Mouse (Mus musculus) heart, embryonic 11.5 days (tissue): ENCODE measurements at regions not wholly inside any gene's neighbourhood (a gene's known extent, or its start where the extent isn't known, plus 50 kb on each side); places are given as distances from the start of the nearest gene placed in this dataset.

Experiments used
- ATAC-seq: fragments of 200-750 bp; cut with Nextera tagmentation; replicated peaks from 2 replicates; pipeline ENCODE4 v1.8.0; 2017; ENCODE audit warnings: moderate library complexity; ENCODE audit not compliant: insufficient number of reproducible peaks, low FRiP score, low TSS enrichment
- H3K27ac ChIP-seq: fragments of 300-500 bp; sonication (generic); 2 replicates; pipeline ENCODE4 v1.5.1; 2014; ENCODE audit warnings: mild to moderate bottlenecking, low read depth, low read length
- H3K27me3 ChIP-seq: fragments of 300-500 bp; sonication (generic); 2 replicates; pipeline ENCODE4 v1.6.1; 2014; ENCODE audit warnings: mild to moderate bottlenecking, low read length, mixed read lengths; ENCODE audit not compliant: control insufficient read depth, insufficient read depth
- H3K36me3 ChIP-seq: fragments of 300-500 bp; sonication (generic); 2 replicates; pipeline ENCODE4 v1.6.1; 2014; ENCODE audit warnings: mild to moderate bottlenecking, low read length, moderate library complexity, mixed read lengths; ENCODE audit not compliant: control insufficient read depth, insufficient read depth
- H3K4me1 ChIP-seq: fragments of 300-500 bp; sonication (generic); 2 replicates; pipeline ENCODE4 v1.6.1; 2014; ENCODE audit warnings: low read length; ENCODE audit not compliant: control insufficient read depth, insufficient read depth
- H3K4me2 ChIP-seq: fragments of 300-500 bp; sonication (generic); 2 replicates; pipeline ENCODE4 v1.6.1; 2014; ENCODE audit warnings: mild to moderate bottlenecking, moderate library complexity
- H3K4me3 ChIP-seq: fragments of 300-500 bp; sonication (generic); 2 replicates; pipeline ENCODE4 v1.5.1; 2014; ENCODE audit warnings: low read depth, low read length
- H3K9ac ChIP-seq: fragments of 300-500 bp; sonication (generic); 2 replicates; pipeline ENCODE4 v1.6.1; 2014; ENCODE audit warnings: mild to moderate bottlenecking, low read depth, low read length, moderate library complexity
- H3K9me3 ChIP-seq: fragments of 300-500 bp; sonication (generic); replicated peaks from 2 replicates; pipeline ENCODE4 v1.6.1; 2016; ENCODE audit warnings: low read length; ENCODE audit not compliant: control insufficient read depth
- WGBS: fragments of 180-500 bp; shearing (Covaris S2); extraction: QIAGEN DNeasy Blood & Tissue Kit; methylation state at CpG from one replicate; pipeline ENCODE4 v1.1.7; 2014; ENCODE audit not compliant: insufficient replicate concordance; 5-methylcytosine and 5-hydroxymethylcytosine counted together

DNA sequence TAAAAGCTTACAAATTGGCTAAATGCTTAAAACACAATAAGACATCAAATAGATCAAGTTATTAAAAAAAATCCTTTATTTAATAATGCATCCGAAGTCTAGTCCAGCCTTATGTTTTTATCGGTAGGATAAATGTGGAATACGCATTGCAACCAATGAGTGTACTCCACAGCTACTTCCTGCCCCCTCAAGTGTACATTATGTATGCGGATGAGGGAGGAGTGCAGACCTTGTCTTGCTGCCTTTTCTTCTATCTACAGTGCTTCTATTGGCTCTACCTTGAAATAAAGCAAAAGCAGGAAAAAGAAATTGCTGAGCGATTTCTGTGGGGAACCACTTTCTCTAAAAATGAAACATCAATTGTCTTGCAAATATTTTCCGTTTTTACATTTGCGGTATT is 100.5 kb upstream of the Sash1 start:
- 85% methylated on average over 7 of the region's 7 CpGs for WGBS
- no peak for ATAC-seq
- no peaks in the 10 kb centered on the region for H3K4me1 ChIP-seq
- H3K9me3 ChIP-seq = no peaks in the 10 kb centered on the region
- no peaks in the 10 kb centered on the region for H3K27me3 ChIP-seq
- H3K4me3 ChIP-seq = no peak overlapping the region
- H3K36me3 ChIP-seq = no peaks in the 10 kb centered on the region
- H3K27ac ChIP-seq = no peak overlapping the region
- H3K4me2 ChIP-seq = no peak overlapping the region
- no peak overlapping the region for H3K9ac ChIP-seq

DNA sequence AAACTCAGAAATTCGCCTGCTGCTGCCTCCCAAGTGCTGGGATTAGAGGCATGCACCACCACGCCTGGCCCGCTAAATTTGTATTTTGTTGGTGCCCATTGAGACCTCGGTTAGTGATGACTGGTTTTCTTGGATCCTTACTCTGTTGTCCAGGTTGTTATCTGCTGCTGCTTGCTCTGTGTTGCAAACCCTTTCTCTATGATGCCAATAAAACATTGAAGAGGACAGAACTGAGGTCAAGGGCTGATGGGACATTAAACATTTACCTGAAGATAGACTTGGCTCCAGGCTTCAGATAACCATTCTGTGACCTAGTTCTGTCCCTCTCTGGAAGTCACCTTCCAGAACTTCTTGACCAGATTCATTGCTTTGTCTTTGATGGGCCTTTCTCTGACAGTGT is 97.5 kb upstream of the Sash1 start:
- no peaks in the 10 kb centered on the region for H3K9me3 ChIP-seq
- no peaks in the 10 kb centered on the region for H3K4me1 ChIP-seq
- WGBS = 80% methylated on average over 4 of the region's 4 CpGs
- no peak overlapping the region for H3K9ac ChIP-seq
- no peak overlapping the region for H3K27ac ChIP-seq
- no peak overlapping the region for H3K4me3 ChIP-seq
- H3K27me3 ChIP-seq = no peaks in the 10 kb centered on the region
- no peaks in the 10 kb centered on the region for H3K36me3 ChIP-seq
- no peak overlapping the region for H3K4me2 ChIP-seq
- ATAC-seq = no peak

DNA sequence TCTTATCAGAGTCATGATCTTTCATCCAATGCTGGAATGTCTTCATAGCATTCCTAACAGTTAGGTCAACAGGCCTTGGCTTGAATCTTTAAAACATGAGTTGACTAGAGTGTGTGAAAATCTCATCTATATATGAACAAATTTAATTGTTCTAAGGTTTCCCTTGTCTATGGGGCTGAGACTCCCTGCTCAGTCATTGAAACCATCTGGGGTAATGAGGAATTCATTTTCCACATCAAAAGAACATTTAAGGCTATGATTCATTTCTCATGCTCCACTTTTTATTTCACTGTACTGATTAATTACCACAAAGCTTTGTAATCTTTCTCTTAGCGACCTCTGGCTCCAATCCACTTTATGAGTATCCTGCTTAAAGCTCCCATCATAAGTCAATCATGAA is 94.7 kb upstream of the Sash1 start:
- H3K36me3 ChIP-seq = no peaks in the 10 kb centered on the region
- no peak for ATAC-seq
- no peak overlapping the region for H3K27ac ChIP-seq
- no peak overlapping the region for H3K9ac ChIP-seq
- H3K27me3 ChIP-seq = no peaks in the 10 kb centered on the region
- no peaks in the 10 kb centered on the region for H3K4me1 ChIP-seq
- no peaks in the 10 kb centered on the region for H3K9me3 ChIP-seq
- H3K4me2 ChIP-seq = no peak overlapping the region
- 83% methylated on average over 1 of the region's 1 CpGs for WGBS
- no peak overlapping the region for H3K4me3 ChIP-seq

DNA sequence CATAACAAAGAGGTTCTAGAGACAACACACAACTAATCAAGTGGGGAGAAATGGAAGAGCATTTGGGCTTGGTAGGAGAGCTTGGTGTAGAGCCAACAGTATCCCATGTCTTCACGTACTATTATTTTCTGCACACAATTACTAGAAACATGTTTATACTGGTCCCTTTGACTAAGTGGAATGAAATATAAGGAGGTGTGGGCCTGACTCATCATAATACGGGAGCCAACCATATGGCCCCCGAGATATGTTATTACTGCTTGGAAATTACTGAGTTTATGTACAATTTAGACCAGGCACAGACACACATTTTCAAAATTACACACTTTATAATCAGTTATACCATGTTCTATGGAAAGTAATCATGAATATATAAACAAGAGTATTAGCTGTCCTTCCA is 92.7 kb upstream of the Sash1 start:
- Histone ChIP-seq H3K27ac (no peak overlapping the region), H3K27me3 (no peaks in the 10 kb centered on the region), H3K4me1 (no peaks in the 10 kb centered on the region), H3K36me3 (no peaks in the 10 kb centered on the region), H3K9ac (no peak overlapping the region), H3K4me3 (no peak overlapping the region), H3K4me2 (no peak overlapping the region), H3K9me3 (no peaks in the 10 kb centered on the region)
- ATAC-seq = no peak
- WGBS = 90% methylated on average over 3 of the region's 3 CpGs

DNA sequence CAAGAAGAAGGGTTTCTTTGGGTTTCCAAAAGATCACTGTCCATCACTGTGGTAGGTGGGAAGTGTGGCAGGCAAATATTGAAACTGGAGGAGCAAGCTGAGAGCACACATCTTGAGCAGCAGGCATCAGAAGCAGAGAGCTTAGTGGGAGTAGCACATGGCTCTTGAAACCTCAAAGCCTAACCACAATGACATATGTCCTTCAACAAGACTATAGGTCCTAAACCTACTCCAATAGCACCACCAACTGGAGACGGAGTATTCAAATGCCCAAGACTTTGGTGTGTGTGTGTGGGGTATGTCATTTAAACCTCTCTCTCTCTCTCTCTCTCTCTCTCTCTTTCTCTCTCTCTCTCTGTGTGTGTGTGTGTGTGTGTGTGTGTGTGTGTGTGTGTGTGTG is 88.1 kb upstream of the Sash1 start:
- Histone ChIP-seq H3K27me3 (no peaks in the 10 kb centered on the region), H3K4me3 (no peak overlapping the region), H3K36me3 (no peaks in the 10 kb centered on the region), H3K9ac (no peak overlapping the region), H3K27ac (no peak overlapping the region), H3K4me2 (no peak overlapping the region), H3K4me1 (peaks cover 6% of the 10 kb centered on the region), H3K9me3 (no peaks in the 10 kb centered on the region)
- WGBS = 40% methylated on average over 1 of the region's 1 CpGs
- ATAC-seq = no peak

DNA sequence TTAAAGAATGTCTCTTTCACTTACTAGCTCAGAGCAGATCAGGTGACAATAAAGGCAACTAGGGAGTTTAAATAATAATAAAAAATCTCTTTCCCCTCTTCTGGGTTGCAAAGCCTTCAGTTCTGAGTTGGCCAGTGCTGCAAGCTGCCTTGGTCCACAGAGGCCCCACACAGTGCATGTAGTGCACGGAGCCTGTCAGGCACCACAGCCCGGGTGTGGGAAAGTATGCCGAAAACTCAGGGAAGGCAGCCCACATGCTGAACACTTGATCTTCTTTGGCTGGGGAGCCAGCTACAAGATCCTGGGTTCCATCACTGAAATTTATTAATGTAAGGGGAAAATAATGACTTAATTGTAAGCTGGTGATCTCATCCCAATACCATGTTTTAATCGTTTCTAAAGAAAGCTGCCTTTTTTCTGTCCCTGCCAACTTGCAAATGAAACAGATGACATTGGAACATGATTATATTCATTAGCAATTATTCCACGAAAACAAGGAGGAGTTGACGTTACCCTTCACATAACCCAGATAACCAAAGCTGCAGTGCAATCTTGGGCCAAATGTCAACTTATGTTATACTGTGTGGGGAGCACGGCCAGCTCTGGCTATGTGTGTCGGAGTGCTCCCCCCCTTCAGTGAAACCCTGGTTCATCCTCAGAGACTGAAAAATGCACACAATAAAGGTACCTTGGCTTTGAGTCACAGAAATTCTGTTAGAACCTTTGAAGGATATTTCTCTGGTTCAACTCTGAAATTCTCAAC is 87.1 kb upstream of the Sash1 start:
- no peak for ATAC-seq

DNA sequence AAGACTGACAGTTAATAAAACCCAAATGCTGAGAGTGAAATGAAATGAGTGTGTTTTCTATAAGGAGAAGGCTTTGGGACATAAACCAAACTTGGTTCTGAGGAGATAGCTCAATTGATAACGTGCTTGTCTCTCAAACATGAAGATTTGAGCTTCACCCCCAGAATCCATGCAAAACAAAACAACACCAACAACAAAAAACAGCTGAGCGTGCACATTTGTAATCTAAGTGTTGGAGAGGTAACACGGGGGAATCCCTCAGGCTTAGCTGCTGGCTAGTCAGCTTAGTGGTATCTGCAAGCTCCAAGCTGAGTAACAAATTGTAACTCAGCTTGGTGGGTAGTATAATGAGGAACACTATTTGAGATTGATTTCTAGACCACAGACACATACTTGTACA is 84.9 kb upstream of the Sash1 start:
- H3K9me3 ChIP-seq = no peaks in the 10 kb centered on the region
- peaks cover 20% of the 10 kb centered on the region for H3K4me1 ChIP-seq
- no peak overlapping the region for H3K9ac ChIP-seq
- H3K4me2 ChIP-seq = no peak overlapping the region
- no peak for ATAC-seq
- H3K27ac ChIP-seq = no peak overlapping the region
- no peak overlapping the region for H3K4me3 ChIP-seq
- no peaks in the 10 kb centered on the region for H3K27me3 ChIP-seq
- WGBS = 75% methylated on average over 3 of the region's 3 CpGs
- H3K36me3 ChIP-seq = no peaks in the 10 kb centered on the region

More for the DNA sequence above, 87.1 kb upstream of the Sash1 start:
- no peaks in the 10 kb centered on the region for H3K27me3 ChIP-seq
- no peak overlapping the region for H3K27ac ChIP-seq
- H3K4me1 ChIP-seq = peaks cover 16% of the 10 kb centered on the region
- H3K9ac ChIP-seq = no peak overlapping the region
- no peaks in the 10 kb centered on the region for H3K36me3 ChIP-seq
- H3K9me3 ChIP-seq = no peaks in the 10 kb centered on the region
- 49% methylated on average over 8 of the region's 8 CpGs for WGBS
- no peak overlapping the region for H3K4me3 ChIP-seq
- H3K4me2 ChIP-seq = no peak overlapping the region

DNA sequence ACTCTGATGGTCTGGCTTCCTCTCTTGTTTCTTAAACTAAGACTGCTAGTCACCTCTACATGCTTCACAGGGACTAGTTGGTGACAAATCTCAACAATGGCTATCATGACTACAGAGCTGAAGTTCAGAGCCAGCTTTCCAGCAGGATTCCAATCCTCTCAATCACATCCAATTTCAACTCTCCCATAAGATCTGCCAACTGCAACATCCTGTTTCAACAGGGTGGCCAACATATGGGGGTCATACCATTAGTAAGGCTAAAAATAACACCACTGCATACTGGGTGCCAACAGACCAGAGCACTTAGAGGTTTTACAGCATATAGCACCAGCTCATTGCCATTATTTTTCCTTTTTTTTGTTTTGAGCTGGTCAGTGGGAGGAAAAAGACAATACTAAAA is 83.7 kb upstream of the Sash1 start:
- ATAC-seq = no peak
- H3K9ac ChIP-seq = no peak overlapping the region
- no peaks in the 10 kb centered on the region for H3K9me3 ChIP-seq
- H3K27ac ChIP-seq = 0 out of 2 replicates have a peak overlapping the region, but pooled peaks have one; percentile 64
- H3K4me1 ChIP-seq = peaks cover 20% of the 10 kb centered on the region
- H3K4me2 ChIP-seq = no peak overlapping the region
- no peaks in the 10 kb centered on the region for H3K36me3 ChIP-seq
- H3K4me3 ChIP-seq = no peak overlapping the region
- no peaks in the 10 kb centered on the region for H3K27me3 ChIP-seq

DNA sequence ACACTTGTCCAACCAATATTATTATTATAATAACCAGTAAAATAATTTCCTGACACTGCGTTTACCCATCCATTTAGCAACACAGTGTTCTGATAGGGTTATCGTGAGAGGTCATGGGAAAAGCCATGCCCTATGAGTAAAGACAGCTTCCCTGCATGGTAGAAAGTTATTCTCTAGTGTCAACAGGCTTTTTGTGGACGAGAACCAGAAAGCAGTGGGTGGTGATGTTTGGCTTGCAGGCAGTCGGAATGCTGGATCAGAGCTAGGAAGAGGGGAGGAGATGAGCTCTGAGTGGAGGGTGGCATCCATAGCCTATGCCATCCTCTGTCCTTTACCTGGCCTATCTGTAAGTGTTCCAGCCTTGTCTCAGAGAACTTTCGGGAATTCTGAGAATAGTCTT is 83.1 kb upstream of the Sash1 start:
- Histone ChIP-seq H3K4me2 (no peak overlapping the region), H3K27me3 (no peaks in the 10 kb centered on the region), H3K27ac (peak overlapping the region; percentile 64; the same call in 1 of the 2 replicates), H3K9ac (no peak overlapping the region), H3K4me3 (no peak overlapping the region), H3K9me3 (no peaks in the 10 kb centered on the region), H3K4me1 (peaks cover 20% of the 10 kb centered on the region), H3K36me3 (no peaks in the 10 kb centered on the region)
- no peak for ATAC-seq
- 47% methylated on average over 5 of the region's 5 CpGs for WGBS
